Mouse (Mus musculus) spleen, adult 12 weeks (tissue): ENCODE measurements around the gene Eef2k.
A peak's percentile ranks its signal among the peaks of the same experiment; 100 is the strongest.
"Not testable (repeated sequence)": the region's sequence is repeated elsewhere in the genome, so short reads cannot be mapped to it uniquely, and the experiment has no call there.

Source experiments
- DNase-seq: peaks from one replicate; pipeline ENCODE4 v3.0.0; 2022; ENCODE audit warnings: low spot score

Eef2k gene

DNA sequence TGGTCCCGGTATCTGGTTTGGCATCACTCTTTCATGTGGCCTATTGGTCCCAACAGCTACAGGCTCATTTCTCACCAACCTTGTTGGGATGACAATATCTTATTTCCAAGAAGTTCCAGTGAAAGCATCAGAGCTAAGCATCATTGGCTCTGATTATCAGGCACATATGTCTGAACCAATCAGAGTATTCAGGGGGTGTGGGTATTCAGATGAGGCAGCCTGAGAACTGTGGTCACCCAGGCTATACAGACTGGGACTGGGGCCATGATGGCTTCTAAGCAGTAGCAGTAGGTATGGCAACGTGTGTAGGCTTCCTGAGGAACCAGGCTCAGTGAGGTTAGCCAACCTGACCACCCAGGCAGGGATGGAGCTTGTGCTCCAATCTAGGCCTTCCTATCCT is 38.8 kb downstream of the Eef2k start:
- DNase-seq = no peak

DNA sequence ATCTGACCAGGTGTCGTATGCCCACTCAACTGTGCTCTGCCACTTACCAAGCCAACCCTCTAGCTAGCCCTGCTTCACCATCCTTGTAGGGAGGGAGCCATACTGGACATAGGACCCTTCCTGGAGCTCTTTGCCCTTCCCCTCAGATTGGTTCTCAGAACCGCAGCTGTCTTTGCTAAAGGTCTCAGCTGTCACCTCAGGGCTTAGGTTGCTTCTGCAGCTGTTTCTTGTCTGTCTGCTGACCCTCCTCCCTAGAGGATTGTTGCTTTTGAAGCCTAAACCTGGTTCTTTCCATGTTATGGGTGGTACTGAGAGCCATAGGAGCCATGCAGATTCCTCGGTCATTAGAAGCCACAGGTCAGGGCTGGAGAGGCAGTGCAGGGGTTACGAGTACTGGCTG is 40.0 kb downstream of the Eef2k start:
- DNase-seq = no peak

DNA sequence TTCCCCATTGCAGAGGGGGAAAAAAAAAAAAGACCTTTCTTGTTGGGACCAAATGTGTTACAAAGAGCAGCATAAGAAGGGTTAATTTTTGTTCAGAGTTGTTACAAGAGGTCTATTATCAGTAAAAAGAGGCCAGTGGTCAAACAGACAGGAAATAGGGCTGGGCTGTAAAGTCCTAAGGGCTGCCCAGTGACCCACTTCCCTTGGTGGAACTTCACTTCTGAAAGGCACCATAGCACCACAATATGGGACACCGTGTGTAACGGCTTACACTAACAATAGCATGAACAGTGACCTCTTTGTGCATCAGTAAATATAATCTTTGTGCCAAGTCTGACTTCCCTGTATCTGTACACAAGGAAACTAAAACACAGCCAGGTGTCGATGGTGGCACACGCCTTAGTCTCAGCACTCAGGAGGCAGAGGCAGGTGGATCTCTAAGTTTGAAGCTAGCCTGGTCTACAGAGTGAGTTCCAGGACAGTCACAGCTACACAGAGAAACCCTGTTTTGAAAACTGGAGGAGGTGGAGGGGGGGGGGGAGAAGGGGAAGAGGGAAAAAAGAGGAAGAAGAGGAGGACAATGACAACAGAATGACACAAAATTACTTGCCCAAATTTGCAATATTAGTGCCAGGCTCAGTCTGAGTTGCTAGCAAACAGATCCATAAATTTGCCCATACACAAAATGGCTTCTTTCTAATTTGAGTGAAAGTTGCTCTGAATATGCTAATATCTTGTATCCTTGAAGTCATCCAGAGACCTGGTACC is 41.1 kb downstream of the Eef2k start:
- no peak for DNase-seq

DNA sequence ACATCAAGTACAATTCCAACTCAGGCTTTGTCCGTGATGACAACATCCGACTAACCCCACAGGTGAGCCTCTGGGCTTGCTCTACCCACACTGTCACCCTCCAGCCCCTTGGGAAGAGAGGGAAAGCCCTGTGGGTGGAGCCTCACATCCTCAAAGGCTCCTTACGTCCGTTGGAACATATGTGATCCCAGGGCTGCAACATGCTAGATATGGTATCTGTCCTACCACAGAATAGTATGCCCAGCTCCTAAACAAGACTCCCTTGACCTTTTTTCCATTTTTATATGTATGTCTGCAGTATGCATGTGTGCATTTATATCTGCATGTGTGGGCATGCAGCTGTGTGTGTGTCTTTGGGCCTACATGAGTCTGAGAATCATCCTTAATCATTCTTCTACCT is 42.1 kb downstream of the Eef2k start:
- DNase-seq = no peak

DNA sequence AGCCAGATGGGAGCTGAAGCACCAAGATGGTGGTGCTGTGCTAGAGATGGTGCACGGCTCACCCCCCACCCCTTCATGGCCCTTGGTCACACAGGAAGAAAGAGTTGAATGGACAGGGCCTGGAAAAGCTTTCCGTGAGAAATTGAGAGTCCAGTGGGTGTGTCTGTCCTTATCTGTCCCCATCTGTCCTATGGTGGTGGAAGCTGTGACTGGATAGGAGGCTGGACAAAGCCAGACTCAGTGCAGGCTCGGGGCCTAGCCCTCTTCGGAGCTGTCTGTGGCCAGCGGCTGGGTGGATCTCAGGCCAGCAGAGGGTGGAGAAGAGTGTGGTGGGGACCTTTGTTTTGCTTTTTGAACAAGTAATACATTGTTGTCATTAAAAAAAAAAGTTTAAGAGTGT is 50.5 kb downstream of the Eef2k start:
- DNase-seq = no peak

DNA sequence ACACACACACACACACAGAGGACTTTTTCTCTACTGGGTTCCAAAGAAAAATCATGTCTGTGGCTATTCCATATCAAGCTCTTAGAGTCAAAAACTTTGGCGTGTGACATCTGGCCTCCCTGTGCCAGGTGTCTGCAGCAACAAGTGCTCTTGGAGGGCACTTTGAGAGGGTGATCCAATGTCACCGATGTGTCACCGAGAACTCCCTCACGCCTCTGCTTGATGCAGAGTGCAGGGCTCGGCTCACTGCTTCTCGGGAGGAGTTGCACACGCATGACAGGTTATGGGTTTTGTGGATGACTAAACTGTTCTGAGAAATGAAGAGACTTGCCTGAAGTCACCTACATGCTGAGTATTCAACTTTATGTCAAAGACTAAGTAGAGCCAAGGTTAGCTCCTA is 54.4 kb downstream of the Eef2k start:
- DNase-seq = no peak

DNA sequence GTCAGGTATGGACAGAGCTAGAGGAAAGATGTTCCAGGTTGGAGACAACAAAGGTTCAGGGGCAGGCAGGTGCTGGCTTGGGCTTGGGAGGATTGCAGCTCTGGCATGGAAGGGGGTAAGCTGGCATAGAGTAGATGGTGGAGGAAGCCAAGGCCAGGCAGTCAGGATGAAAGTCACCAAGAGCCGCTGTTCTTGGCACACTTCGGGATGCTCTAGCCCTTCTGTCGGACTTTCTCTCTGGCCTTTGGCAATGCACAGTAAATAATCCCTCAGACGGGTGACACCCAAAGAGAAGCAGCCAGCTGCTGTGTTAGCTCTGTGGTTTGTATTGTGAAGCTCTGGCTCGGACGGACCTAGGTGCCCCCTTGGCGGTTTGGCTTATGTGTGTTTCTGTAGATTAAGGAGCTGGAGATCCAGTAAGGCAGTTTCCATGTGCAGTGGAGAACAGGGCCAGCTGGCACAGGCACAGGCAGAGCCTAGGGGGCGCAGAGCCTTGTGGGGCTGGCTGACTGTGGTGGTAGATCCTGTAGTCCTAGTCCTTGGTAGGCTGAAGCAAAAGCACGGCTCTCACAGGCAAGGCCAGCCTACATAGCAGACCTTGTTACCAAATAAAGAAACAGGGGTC is 55.2 kb downstream of the Eef2k start:
- DNase-seq = no peak

DNA sequence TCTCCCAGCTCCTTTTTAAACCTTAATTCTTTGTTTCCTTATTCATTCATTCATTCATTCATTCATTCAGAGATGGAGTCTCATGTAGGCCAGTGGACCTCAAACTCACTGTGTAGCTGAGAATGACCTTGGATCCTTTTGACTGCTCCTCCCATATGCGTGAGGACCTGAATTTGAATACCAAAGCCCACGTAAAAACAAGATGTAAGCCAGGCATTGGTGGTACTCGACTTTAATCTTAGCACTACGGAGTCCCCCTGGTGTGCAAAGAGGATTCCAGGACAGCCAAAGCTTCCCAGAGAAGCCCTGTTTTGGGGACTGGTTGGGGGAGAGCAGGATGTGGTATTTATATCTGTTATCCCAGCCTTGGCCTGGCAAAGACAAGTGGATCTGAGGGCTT is 57.6 kb downstream of the Eef2k start:
- DNase-seq = no peak

DNA sequence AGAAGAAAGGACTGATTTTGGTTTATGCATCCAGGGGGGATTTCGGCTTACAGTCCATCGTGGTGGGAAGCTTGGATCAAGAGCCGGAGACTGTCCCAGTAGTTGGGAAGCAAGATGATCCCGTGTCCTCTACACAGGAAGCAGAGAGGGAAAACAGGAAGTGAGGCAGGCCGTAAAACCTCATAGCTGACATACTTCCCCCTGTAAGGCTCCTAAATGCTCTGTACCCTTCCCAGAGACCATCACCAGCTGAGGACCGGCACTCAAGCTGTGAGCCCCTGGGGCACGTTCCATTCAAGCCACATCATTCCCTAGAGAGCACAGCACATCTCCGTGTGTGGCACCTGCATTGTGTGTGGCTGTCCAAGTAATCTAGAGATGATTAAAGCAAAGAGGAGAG is 59.1 kb downstream of the Eef2k start:
- DNase-seq = no peak

DNA sequence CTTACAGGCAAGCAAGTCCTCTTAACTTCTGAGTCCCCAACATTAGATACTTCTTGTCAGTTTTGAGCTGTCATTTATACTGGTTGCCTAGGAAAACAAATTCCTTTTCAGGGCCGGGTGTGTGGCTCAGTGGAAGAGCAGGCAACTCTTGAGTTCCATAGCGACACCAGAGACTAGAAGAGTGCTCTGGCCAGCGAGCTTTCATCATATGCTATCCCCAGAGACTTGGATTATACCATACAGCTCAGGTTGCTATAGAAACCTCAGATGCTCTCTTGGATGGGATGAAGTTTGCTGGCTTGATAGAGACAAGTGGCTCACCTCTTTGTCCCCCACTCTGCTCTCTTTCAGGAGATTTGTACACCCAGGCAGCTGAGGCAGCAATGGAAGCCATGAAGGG is 60.3 kb downstream of the Eef2k start:
- DNase-seq = no peak

DNA sequence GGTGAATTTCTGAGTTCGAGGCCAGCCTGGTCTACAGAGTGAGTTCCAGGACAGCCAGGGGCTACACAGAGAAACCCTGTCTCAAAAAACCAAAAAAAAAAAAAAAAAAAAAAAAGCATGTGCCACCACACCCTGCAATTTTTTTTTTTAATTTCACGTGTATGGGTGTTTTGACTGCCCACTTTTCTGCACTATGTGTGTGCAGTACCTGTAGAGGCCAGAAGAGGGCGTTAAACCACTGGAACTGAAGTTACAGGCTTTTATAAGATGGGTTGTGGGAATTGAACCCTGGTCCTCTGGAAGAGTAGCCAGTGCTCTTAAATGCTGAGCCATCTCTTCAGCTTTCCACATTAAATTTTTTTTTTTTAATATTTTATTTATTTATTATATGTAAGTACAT is 67.5 kb downstream of the Eef2k start:
- DNase-seq = not testable (repeated sequence)

DNA sequence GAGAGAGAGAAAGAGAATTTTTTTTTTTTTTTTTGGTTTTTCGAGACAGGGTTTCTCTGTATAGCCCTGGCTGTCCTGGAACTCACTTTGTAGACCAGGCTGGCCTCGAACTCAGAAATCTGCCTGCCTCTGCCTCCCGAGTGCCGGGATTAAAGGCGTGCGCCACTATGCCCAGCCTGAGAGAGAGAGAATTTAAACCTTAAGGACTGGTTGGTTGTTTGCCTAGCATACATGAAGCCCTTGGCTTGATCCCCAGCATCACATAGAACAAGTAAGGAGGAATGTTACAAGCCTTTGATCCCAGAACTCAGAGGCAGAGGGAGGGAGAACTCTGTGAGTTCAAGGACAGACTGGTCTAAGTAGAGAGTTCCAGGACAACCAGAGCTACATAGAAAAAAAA is 68.6 kb downstream of the Eef2k start:
- not testable (repeated sequence) for DNase-seq

DNA sequence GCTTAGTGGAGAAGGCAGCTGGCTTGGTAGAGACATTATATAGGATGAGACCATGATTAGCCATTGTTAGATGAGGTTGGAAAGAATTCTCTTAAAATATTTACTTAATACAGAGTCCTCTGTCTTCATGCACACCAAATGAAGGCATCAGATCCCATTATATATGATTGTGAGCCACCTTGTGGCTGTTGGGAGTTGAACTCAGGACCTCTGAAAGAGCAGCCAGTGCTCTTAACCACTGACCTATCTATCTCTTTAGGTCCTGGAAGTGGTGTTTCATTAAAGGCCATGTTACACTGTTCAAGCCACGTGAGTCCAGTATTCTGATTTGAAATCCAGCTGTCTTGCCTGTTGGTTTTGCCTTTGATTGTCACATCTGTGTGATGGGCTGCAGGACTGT is 70.7 kb downstream of the Eef2k start:
- no peak for DNase-seq

DNA sequence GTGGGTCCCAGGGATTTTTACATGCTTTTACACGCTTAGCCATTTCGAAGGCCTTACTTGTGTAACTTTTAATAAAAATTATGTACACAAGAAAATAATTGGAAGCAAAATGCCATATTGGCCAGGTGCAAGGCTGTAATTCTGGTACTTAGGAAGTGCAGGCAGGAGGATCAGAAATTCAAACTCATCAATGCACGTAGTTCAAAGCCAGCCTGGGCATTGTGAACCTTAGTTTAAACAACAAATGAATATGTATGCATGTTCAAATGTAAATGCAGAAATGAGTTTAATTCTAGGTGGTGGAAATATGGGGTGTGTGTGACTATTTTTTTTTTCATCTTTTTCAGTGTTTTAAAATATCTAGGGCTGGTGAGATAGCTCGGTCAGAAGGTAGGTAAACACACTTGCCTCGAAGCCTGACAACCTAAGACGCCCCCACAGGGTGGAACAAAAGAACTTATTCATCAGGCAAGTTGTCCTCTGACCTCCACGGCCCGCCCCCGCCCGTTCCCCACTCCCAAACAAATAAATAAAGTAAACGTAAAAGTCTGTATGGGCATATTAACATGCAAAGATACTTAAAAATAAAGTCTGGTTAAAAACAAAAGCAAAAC is 73.7 kb downstream of the Eef2k start:
- no peak for DNase-seq

DNA sequence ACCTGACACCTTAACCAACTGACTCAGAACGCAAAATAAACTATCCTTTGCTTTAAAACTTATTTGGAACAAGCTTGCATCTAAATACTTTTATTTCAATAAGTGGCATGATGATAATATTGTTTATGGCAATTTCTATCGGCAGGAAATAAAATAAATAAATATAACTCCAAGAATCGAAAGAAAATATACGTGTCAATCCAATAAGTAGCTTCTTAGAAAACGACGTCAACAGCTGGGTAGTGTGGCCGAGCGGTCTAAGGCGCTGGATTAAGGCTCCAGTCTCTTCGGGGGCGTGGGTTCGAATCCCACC is 74.6 kb downstream of the Eef2k start:
- no peak for DNase-seq

DNA sequence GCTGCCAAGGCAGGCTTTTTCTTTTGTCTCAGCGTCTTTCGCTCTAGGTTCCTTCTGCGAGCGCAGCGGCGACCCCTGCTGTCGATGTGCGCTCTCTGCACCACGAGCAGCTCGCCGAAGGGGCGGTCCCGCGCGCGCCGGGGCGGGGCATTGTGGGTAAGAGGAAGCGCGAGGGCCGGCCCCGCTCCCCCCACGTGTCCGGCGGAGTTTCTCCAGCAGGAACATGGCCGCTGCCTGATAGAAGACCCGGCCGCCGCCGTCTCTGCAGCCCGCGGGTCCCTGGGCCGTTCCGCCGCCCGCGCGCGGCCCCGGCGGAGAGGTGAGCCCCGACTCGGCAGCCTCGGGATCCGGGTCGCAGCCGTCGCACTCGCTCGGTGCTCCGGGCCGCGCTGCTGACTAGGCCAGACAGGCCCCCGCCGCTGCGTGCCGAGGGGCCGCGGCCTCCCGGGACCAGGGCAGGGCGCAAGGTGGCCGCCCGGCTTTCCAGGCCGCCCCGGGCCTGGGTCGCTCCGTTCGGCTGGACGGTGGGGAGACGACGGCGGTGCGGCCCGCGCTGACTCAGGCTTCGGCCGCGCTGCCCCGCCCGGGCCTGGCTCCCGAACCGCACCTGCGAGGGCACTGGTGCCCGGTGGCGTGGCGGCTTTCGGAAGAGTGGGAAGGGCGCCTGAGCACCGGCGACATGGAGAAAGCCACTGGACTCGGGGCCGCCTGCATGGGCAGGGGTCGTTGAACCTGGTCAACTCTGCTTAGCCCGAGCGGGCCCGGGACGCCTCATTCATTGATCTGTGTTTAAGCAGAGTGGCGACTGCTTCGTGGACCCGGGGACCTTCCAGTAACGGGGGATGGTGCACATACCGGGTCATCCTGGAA is 75.2 kb downstream of the Eef2k start, which contains the start of gene Polr3e:
Gene Polr3e (plus strand): TSS at position 153 of the 870 bp plus-strand sequence.
- DNase-seq = peak; percentile 100

DNA sequence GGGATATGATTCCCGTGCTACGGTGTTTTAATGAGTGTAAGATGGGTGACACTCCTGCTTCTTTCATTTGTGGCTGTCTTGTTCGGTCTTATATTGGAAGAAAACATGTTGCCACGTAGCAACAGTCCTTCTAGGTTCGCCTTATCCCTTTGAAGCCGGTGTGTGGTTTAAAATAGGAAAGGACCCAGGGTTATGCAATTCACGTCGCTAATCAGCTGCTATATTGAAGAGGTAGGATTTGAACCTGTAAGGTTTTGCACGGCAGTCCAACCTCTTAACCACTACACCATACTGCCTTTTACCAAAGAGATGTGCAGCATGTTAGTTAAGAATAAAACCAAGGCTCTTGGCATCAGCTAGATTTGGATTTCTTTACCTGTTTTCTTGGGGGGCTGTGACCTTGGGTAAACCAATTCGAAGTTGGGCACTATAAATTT is 75.9 kb downstream of the Eef2k start:
- peak; percentile 72 for DNase-seq

DNA sequence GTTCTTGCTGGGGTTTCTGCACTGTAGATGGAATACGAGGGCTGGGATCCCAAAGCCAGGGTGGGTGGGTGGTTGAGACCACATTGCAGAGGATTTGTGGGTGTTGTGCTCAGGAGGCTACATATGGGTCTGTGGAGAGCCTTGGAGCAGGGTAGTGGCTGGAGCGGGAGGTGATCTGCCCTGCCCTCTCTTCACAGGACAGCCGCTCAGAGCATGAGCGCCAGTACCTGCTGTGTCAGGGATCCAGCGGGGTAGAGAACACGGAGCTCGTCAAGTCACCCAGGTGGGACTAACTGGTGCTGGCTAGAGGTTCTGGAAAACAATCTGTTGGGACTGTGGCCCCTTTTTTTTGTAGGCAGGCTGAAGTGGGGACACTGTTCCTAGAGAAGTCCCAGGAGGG is 90.5 kb downstream of the Eef2k start:
- DNase-seq = no peak

DNA sequence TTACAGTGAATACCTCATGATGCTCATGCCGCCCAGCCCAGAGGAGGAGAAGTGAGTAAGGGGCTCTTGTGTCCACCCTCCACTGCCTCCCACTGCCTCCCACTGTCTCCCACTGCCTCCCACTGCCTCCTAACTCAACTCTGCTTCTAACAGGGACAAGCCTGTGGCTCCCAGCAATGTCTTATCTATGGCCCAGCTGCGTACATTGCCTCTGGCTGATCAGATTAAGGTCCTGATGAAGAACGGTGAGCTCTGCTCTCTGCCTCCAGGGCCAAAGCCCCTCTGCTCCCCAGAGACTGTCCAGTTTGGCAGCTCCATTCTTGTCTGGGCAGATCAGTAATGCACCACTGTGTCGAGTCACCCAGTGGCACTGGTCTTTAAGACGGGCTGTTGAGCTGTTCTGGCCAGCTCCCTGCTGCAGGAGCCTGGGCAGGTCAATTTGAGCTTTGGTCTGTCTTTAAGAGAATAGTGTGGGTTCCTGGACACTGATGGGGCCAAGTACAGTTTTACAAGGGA is 91.1 kb downstream of the Eef2k start:
- no peak for DNase-seq

DNA sequence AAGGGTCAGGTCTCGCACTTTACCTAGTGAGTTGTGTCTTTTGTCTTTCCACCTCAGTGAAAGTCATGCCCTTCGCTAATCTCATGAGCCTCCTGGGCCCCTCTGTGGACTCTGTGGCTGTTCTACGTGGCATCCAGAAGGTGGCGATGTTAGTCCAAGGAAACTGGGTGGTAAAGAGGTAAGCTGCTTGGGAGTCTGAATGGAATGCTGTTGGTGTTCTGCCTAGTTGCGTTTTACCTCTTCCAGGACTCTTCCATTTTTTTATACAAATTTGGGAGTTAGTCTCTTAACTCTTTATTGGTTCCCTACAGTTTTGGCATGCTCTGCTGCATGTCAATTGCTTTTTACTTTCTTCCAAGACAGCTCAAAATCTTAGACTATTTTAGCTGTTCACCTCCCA is 92.1 kb downstream of the Eef2k start:
- DNase-seq = peak; percentile 35

DNA sequence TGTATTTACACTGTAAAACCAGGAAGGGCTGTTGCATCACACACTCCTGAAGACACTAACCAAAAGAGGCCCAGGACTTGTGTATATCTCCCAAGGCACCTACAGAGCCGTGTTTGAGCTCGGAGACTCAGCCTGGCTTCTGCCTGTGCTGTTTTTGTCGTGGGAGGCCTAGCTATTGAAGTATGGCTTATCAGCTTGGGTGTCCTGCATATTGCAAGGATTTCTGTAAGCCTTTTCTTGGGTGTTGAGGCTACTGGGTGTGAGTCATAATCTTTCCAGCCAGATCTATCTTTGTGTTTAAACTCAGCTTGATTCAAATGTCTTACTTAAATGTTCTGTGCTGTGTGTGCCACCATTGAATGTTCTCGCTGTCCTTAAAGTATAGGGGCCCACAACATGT is 93.9 kb downstream of the Eef2k start:
- DNase-seq = no peak

DNA sequence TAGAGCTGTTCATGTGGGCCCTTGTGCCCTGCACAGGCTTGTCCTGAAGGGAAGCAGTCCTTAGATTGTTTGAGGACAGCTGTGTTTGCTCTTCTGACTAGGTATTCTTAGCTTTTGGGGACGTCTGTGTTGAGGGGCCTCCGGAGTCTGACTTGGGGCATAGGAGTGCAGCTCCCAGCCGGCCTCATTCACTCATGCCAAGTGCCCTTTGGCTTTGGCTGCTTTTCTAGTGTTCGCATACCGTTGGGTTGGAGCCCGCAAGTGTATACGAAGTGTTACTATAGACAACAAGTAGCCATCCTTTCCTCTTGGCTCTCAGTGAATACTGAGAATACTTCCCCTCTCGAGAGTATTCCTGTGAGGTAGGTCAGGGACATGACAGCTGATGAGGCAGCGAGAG is 95.6 kb downstream of the Eef2k start:
- no peak for DNase-seq
